Mouse (Mus musculus) heart, postnatal 0 days (tissue): ENCODE data around the gene H2al3. TPM values are rescaled to one million over a fixed set of nuclear protein-coding genes. Genes with fewer than 3 reads are reported as not detected.

Source experiments
- ATAC-seq: fragments of 200-750 bp; cut with Nextera tagmentation; 2 replicates; pipeline ENCODE4 v1.8.0; 2017; ENCODE audit warnings: low read depth, moderate number of reproducible peaks, moderate library complexity; ENCODE audit not compliant: insufficient read depth
- DNase-seq: peaks from one replicate; pipeline ENCODE4 v3.0.0-alpha.2; 2016; ENCODE audit warnings: low spot score
- H3K27ac ChIP-seq: fragments of 300-500 bp; sonication (generic); 2 replicates; pipeline ENCODE4 v1.5.1; 2014; ENCODE audit warnings: low read depth, mild to moderate bottlenecking
- H3K27me3 ChIP-seq: fragments of 300-500 bp; sonication (generic); 2 replicates; pipeline ENCODE4 v1.6.1; 2014; ENCODE audit warnings: low read length, mixed read lengths; ENCODE audit not compliant: control insufficient read depth, insufficient read depth
- H3K36me3 ChIP-seq: fragments of 300-500 bp; sonication (generic); replicated peaks from 2 replicates; pipeline ENCODE4 v1.6.1; 2014; ENCODE audit warnings: low read length, mixed read lengths; ENCODE audit not compliant: control insufficient read depth, insufficient read depth
- H3K4me1 ChIP-seq: fragments of 300-500 bp; sonication (generic); 2 replicates; pipeline ENCODE4 v1.6.1; 2014; ENCODE audit warnings: antibody characterized with exemption; ENCODE audit not compliant: control insufficient read depth, insufficient read depth
- H3K4me2 ChIP-seq: fragments of 300-500 bp; sonication (generic); 2 replicates; pipeline ENCODE4 v1.6.1; 2014; ENCODE audit warnings: low read depth, mild to moderate bottlenecking, low read length, moderate library complexity
- H3K4me3 ChIP-seq: fragments of 300-500 bp; sonication (generic); 2 replicates; pipeline ENCODE4 v1.5.1; 2014; ENCODE audit warnings: low read depth, low read length
- H3K9ac ChIP-seq: fragments of 300-500 bp; sonication (generic); replicated peaks from 2 replicates; pipeline ENCODE4 v1.6.1; 2014; ENCODE audit warnings: low read depth, low read length, mixed read lengths
- H3K9me3 ChIP-seq: fragments of 300-500 bp; sonication (generic); replicated peaks from 2 replicates; pipeline ENCODE4 v1.6.1; 2016; ENCODE audit warnings: low read length; ENCODE audit not compliant: control insufficient read depth
- CTCF ChIP-seq: IDR thresholded peaks from 2 replicates; pipeline ENCODE4 v1.5.1; 2016; ENCODE audit warnings: antibody characterized with exemption, control low read depth, low read depth
- EP300 ChIP-seq: IDR thresholded peaks from 2 replicates; pipeline ENCODE4 v1.6.1; 2016; ENCODE audit warnings: antibody characterized with exemption, low read depth
- WGBS: fragments of 180-500 bp; shearing (Covaris S2); extraction: QIAGEN DNeasy Blood & Tissue Kit; methylation state at CpG from one replicate; pipeline ENCODE4 v1.1.7; 2014; 5-methylcytosine and 5-hydroxymethylcytosine counted together
- polyA plus RNA-seq: library from polyadenylated mRNA; unstranded; fragments of >200 nt; fragmentation: Nextera tagmentation; extraction: Ambion mirVana; gene quantifications from 2 replicates; pipeline ENCODE4 v1.2.1, GENCODE M21; 2015
- total RNA-seq: library from RNA; depleted of rRNA; stranded (reverse); fragments of >200 nt; gene quantifications from 2 replicates; pipeline ENCODE4 v1.2.3, GENCODE M21; 2014; ENCODE audit warnings: low replicate concordance; rRNA removed

Gene H2al3
- total and polyA plus RNA-seq, 2 experiments from 2014 or later: not detected

DNA sequence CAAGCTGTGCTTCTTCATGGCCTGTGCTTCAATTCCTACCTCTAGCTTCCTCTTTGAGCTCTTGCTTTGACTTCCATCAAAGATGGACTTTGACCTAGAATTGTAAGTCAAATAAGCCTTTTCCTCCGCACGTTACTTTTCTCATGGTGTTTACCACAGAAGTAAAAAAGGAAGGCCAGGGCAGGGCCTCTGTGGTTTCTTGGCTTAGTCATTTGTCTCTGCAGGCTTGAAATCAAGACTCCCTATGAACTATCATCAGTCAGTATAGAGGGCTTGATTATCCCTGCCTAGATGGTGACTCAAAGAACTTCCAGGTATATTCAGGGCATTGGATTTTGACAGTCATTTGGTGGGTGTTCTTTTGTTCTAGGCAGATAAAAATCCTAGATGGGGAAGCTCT lies 26.0 kb downstream of the H2al3 start:
- TF ChIP-seq CTCF (no peak), EP300 (no peak)
- 82% methylated on average over 2 of the region's 2 CpGs for whole genome bisulfite sequencing
- H3K36me3 ChIP-seq: no peaks in the 10 kb centered on the region
- no peaks in the 10 kb centered on the region for H3K4me1 ChIP-seq
- DNase-seq: no peak
- no peak overlapping the region for H3K4me2 ChIP-seq
- no peaks in the 10 kb centered on the region for H3K27me3 ChIP-seq
- no peak overlapping the region for H3K4me3 ChIP-seq
- no peak for ATAC-seq
- H3K9ac ChIP-seq: no peak overlapping the region
- no peak overlapping the region for H3K27ac ChIP-seq
- no peaks in the 10 kb centered on the region for H3K9me3 ChIP-seq

DNA sequence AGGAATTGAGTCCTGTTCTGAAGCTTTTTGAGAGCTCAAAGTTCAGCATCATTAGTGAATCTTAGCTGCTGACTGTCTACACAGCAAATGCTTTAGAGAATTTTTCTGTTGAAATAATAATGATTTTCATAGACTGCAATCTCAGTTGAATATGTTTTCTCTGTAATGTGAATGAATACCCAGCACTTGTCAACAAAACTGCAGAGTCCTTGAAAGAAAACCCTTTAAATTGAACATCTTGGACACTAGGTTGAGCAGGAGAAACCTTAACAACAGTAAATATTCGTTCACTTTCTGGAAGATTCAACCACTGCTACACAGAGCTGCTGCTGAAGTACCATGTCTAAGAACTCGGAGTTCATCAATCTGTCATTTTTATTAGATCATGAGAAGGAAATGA lies 35.8 kb downstream of the H2al3 start, which contains the start of gene Sytl5:
Gene Sytl5 (plus strand): TSS at position 301 of the 400 bp plus-strand sequence.
- no peaks in the 10 kb centered on the region for H3K36me3 ChIP-seq
- no peak within 1 kb of the TSS for H3K27ac ChIP-seq
- no peaks in the 10 kb centered on the region for H3K9me3 ChIP-seq
- no peak within 1 kb of the TSS for H3K4me3 ChIP-seq
- ATAC-seq: no peak
- no peak within 1 kb of the TSS for H3K9ac ChIP-seq
- no peak for DNase-seq
- no peaks in the 10 kb centered on the region for H3K27me3 ChIP-seq
- TF ChIP-seq EP300: no peak
- H3K4me1 ChIP-seq: no peaks in the 10 kb centered on the region
- H3K4me2 ChIP-seq: no peak within 1 kb of the TSS
- WGBS: 54% methylated on average over 2 of the region's 2 CpGs

Other genes with a start within 250 kb of the H2al3 start
- 45.6 and 49.5 TPM in 2 replicates for gene Dynlt3, start 186.7 kb upstream of the H2al3 start, total RNA-seq
- 59.4 and 61.5 TPM in 2 replicates for gene Dynlt3, start 186.7 kb upstream of the H2al3 start, polyA plus RNA-seq
- gene Hypm, start 2.8 kb upstream of the H2al3 start, total RNA-seq: not detected in 2 replicates
- gene Hypm, start 2.8 kb upstream of the H2al3 start, polyA plus RNA-seq: not detected in 2 replicates
- not detected in 2 replicates for gene Sytl5, start 35.9 kb downstream of the H2al3 start, total RNA-seq
- gene Sytl5, start 35.9 kb downstream of the H2al3 start, polyA plus RNA-seq: 0.07 TPM in 1 of 2 replicates, not detected in the other